In genomic region chr13:102698335-102698734, GRCm38 (mm10) we compare ENCODE assay signal across 9 mouse cellular contexts. TPM values are rescaled to one million over a fixed set of nuclear protein-coding genes. Genes with fewer than 3 reads are reported as not detected.
DNase-seq lines count a peak whose midpoint lies in the region; ATAC-seq and TF ChIP-seq lines count a peak whose summit lies in the region.
"Had no signal": no experiment of that assay in that cellular context is flagged by ENCODE, and none has a peak within 500 bp of the region (broad histone marks: within the 10 kb centered on the region; RNA-seq: fewer than 3 reads in every experiment).

No protein-coding gene starts in this region.

- no peak for ATAC-seq in heart, embryonic 12.5 days (ENCODE audit: insufficient number of reproducible peaks, low FRiP score)
- ATAC-seq in forebrain, embryonic 13.5 days, result peak; percentile 34

- no peak for TF ChIP-seq POLR2A in CH12.LX (IDR thresholded peaks at IDR 0.05; ENCODE audit: low read depth, low read length)
- no peak for TF ChIP-seq POLR2A in thymus, adult 2 months (IDR thresholded peaks at IDR 0.05; ENCODE audit: control insufficient read depth, extremely low read depth, insufficient read depth, low read length, poor library complexity)

- TF ChIP-seq RAD21 in CH12.LX (IDR thresholded peaks at IDR 0.05; ENCODE audit: low read depth, low read length), result no peak

- WGBS in heart, embryonic 12.5 days, result 31% methylated on average over 10 of the region's 10 CpGs
- 6% methylated on average over 10 of the region's 10 CpGs for WGBS in forebrain, embryonic 13.5 days
- WGBS in macrophage (ENCODE audit: missing documents), result 23% methylated on average over 9 of the region's 10 CpGs
- 36% methylated on average over 10 of the region's 10 CpGs for WGBS in thymus, adult 2 months

- peak overlapping the region; percentile 8; the same call in 1 of the 2 replicates for H3K4me3 ChIP-seq in heart, embryonic 12.5 days
- H3K4me3 ChIP-seq in CH12.LX (replicated peaks in 1 of 3; ENCODE audit: low read depth in 2 of 3, low read length in 2 of 3, poor library complexity in 1 of 3) (peak overlapping the region; percentile 21 to 53 (median 26)), macrophage (ENCODE audit: inconsistent target) (peak overlapping the region; percentile 24)
- peak overlapping the region; percentile 19 for H3K4me3 ChIP-seq in forebrain, embryonic 13.5 days
- H3K4me3 ChIP-seq in thymus, adult 2 months (ENCODE audit: control insufficient read depth, insufficient read depth, low read length), result no peak overlapping the region
- H3K4me3 ChIP-seq: erythroblast, embryonic 14.5 days had no signal

- peak overlapping the region; percentile 27 for H3K9ac ChIP-seq in heart, embryonic 12.5 days
- peak overlapping the region; percentile 7; the same call in 1 of the 2 replicates for H3K9ac ChIP-seq in CH12.LX (ENCODE audit: insufficient read depth, low read depth)
- H3K9ac ChIP-seq in forebrain, embryonic 13.5 days, result peak overlapping the region; percentile 39

- no peak for TF ChIP-seq CTCF in CH12.LX (conservative IDR thresholded peaks at IDR 0.05 in 1 of 2, IDR thresholded peaks at IDR 0.05 in 1 of 2; ENCODE audit: low read depth in 2 of 2, low read length in 2 of 2)
- TF ChIP-seq CTCF in thymus, adult 2 months (IDR thresholded peaks at IDR 0.05; ENCODE audit: borderline replicate concordance, control insufficient read depth, extremely low read depth, insufficient read depth, low read length, poor library complexity), result no peak

- H3K79me2 ChIP-seq in CH12.LX (replicated peaks; ENCODE audit: control insufficient read depth, extremely low read depth, insufficient read depth, poor library complexity, severe bottlenecking) (peaks cover 94% of the 10 kb centered on the region), macrophage (ENCODE audit: inconsistent target) (peaks cover 100% of the 10 kb centered on the region)

- no peaks in the 10 kb centered on the region for H3K9me3 ChIP-seq in heart, embryonic 12.5 days (replicated peaks)
- no peaks in the 10 kb centered on the region for H3K9me3 ChIP-seq in CH12.LX (replicated peaks; ENCODE audit: low read length)
- H3K9me3 ChIP-seq in forebrain, embryonic 13.5 days (replicated peaks), result no peaks in the 10 kb centered on the region

- no peaks in the 10 kb centered on the region for H3K36me3 ChIP-seq in heart, embryonic 12.5 days
- peaks cover 17 to 48% of the 10 kb centered on the region in 2 experiments for H3K36me3 ChIP-seq in CH12.LX (replicated peaks in 1 of 2; ENCODE audit: control insufficient read depth in 1 of 2, insufficient read depth in 1 of 2, low read length in 1 of 2)
- no peaks in the 10 kb centered on the region for H3K36me3 ChIP-seq in forebrain, embryonic 13.5 days (ENCODE audit: poor library complexity, severe bottlenecking)
- H3K36me3 ChIP-seq in macrophage (ENCODE audit: inconsistent target), result peaks cover 21% of the 10 kb centered on the region
- H3K36me3 ChIP-seq in thymus, adult 2 months (ENCODE audit: control insufficient read depth, insufficient read depth, low read length), result no peaks in the 10 kb centered on the region

- no peak for TF ChIP-seq EP300 in CH12.LX (IDR thresholded peaks at IDR 0.05; ENCODE audit: low read length)

- no peak for DNase-seq in heart, adult 8-10 months (ENCODE audit: low spot score)
- DNase-seq in CH12.LX (ENCODE audit: extremely low read depth), result no peak
- DNase-seq in c-Kit-positive CD71-positive TER-119-positive erythroid progenitor cells, embryonic 14.5 days (ENCODE audit: low spot score), result no peak
- no peak for DNase-seq in thymus, postnatal 0 days (ENCODE audit: low spot score)
- DNase-seq in thymus, adult 2 months, result no peak

- dilution Hi-C loops in CH12.LX (cut with MboI; ENCODE audit: extremely low pct_ligation_motif_present, extremely low pct_unique_long_range_greater_than_20kb, low sequenced_read_pairs), result no loop called here

- peak overlapping the region; percentile 80 for H3K27ac ChIP-seq in heart, embryonic 12.5 days (ENCODE audit: poor library complexity, severe bottlenecking)
- no peak overlapping the region for H3K27ac ChIP-seq in CH12.LX (ENCODE audit: insufficient read depth, low read depth)
- H3K27ac ChIP-seq in forebrain, embryonic 13.5 days, result peak overlapping the region; percentile 90
- peak overlapping the region; percentile 100 for H3K27ac ChIP-seq in macrophage
- H3K27ac ChIP-seq in thymus, adult 2 months (ENCODE audit: control insufficient read depth, insufficient read depth, low read length), result no peak overlapping the region

- in situ Hi-C loops in CH12.LX (cut with MboI; ENCODE audit: low pct_ligation_motif_present, low pct_unique_long_range_greater_than_20kb, low sequenced_read_pairs), result loop anchor here (10.0 kb wide), 1 partner anchor 206 kb away; no protein-coding TSS in a partner anchor

- H3K4me2 ChIP-seq in heart, embryonic 12.5 days, result peak overlapping the region; percentile 42
- H3K4me2 ChIP-seq in CH12.LX (ENCODE audit: insufficient read depth, low read depth, poor library complexity, severe bottlenecking), result peak overlapping the region; percentile 76
- H3K4me2 ChIP-seq in forebrain, embryonic 13.5 days, result peak overlapping the region; percentile 56

- H3K27me3 ChIP-seq in heart, embryonic 12.5 days (replicated peaks), result no peaks in the 10 kb centered on the region
- no peaks in the 10 kb centered on the region for H3K27me3 ChIP-seq in CH12.LX (replicated peaks)
- H3K27me3 ChIP-seq in forebrain, embryonic 13.5 days, result no peaks in the 10 kb centered on the region
- H3K27me3 ChIP-seq in thymus, adult 2 months (ENCODE audit: control insufficient read depth, insufficient read depth, low read length), result no peaks in the 10 kb centered on the region

- peaks cover 24% of the 10 kb centered on the region for H3K4me1 ChIP-seq in heart, embryonic 12.5 days (replicated peaks)
- peaks cover 13 to 46% of the 10 kb centered on the region in 2 experiments for H3K4me1 ChIP-seq in CH12.LX (ENCODE audit: control insufficient read depth in 1 of 2, insufficient read depth in 2 of 2)
- peaks cover 37% of the 10 kb centered on the region for H3K4me1 ChIP-seq in forebrain, embryonic 13.5 days
- peaks cover 6% of the 10 kb centered on the region for H3K4me1 ChIP-seq in thymus, adult 2 months (replicated peaks; ENCODE audit: control insufficient read depth, insufficient read depth, low read length)

TF ChIP-seq in CH12.LX, 34 proteins besides CTCF, POLR2A, EP300 and RAD21:
- TF ChIP-seq GABPA (IDR thresholded peaks at IDR 0.05; ENCODE audit: insufficient replicate concordance, low read depth, low read length) (no peak), ZKSCAN1 (IDR thresholded peaks at IDR 0.05; ENCODE audit: borderline replicate concordance, low read depth, low read length) (no peak), PAX5 (IDR thresholded peaks at IDR 0.05; ENCODE audit: low read length) (no peak), MAFK (IDR thresholded peaks at IDR 0.05; ENCODE audit: insufficient replicate concordance, low read length) (no peak), TCF12 (IDR thresholded peaks at IDR 0.05; ENCODE audit: low read depth, low read length) (no peak), JUN (IDR thresholded peaks at IDR 0.05; ENCODE audit: insufficient read depth, low read depth, low read length) (no peak), ZNF384 (IDR thresholded peaks at IDR 0.05; ENCODE audit: low read depth, low read length) (no peak), NELFE (IDR thresholded peaks at IDR 0.05; ENCODE audit: low read depth, low read length) (no peak), MAZ (IDR thresholded peaks at IDR 0.05; ENCODE audit: low read depth, low read length) (no peak), IRF4 (IDR thresholded peaks at IDR 0.05; ENCODE audit: low read depth, low read length) (no peak), CHD2 (IDR thresholded peaks at IDR 0.05; ENCODE audit: low read length) (no peak)
TF ChIP-seq in CH12.LX: peak in this region for 0.

RNA-seq across cellular contexts. Expression of gene Cd180, which starts 5.0 kb away (rescaled TPM):
- polyA plus RNA-seq in heart, embryonic 12.5 days (2016; fragmentation: Nextera tagmentation; extraction: Ambion mirVana), result 0.37 and 0.44 TPM in 2 replicates
- 1 to 10 TPM in 2 of 4 experiments, under 1 TPM in 2; 0.57 to 2.5 (median 0.85) TPM for total RNA-seq in heart, adult 8-10 months (2022)
- total RNA-seq in CH12.LX (2012; rRNA removed) (34.2 and 41.7 TPM in 2 replicates), CH12.LX (2014; rRNA removed) (40.4 and 43.3 TPM in 2 replicates)
- polyA plus RNA-seq in CH12.LX (2012; ENCODE audit: insufficient read length, low read depth) (203 and 232 TPM in 2 replicates), macrophage (2018) (303 to 726 TPM (median 382 TPM) in 3 replicates)
- polyA plus RNA-seq in forebrain, embryonic 13.5 days (2015; fragmentation: Nextera tagmentation; extraction: Ambion mirVana), result 0.38 and 0.40 TPM in 2 replicates
- total RNA-seq in macrophage (2018; cell fraction: chromatin; rRNA removed), result 1,000 to 10,000 TPM in 1 of 26 experiments, 100 to 1,000 TPM in 25; 201 to 1,028 (median 508) TPM
- total RNA-seq in macrophage (2018; cell fraction: cytosol; rRNA removed), result 100 to 1,000 TPM; 376 to 879 (median 604) TPM
- total RNA-seq in macrophage (2018; cell fraction: nucleus; rRNA removed), result 1,000 to 10,000 TPM in 4 of 26 experiments, 100 to 1,000 TPM in 22; 480 to 1,145 (median 738) TPM
- 1.1 and 1.2 TPM in 2 replicates for polyA plus RNA-seq in thymus, postnatal 0 days (2015; fragmentation: Nextera tagmentation; extraction: Ambion mirVana)
- polyA plus RNA-seq in thymus, adult 2 months (2012; rRNA removed), result 4.1 and 4.5 TPM in 2 replicates
- polyA plus RNA-seq: erythroblast, embryonic 14.5 days had no signal

Comparison
In these comparisons a context has a peak if more than half of its experiments do, and no peak if none do; other contexts are left out.
1. H3K27ac ChIP-seq: peak in heart, embryonic 12.5 days (single experiment), forebrain, embryonic 13.5 days (single experiment) and macrophage (single experiment); none in CH12.LX (single experiment) and thymus, adult 2 months (single experiment).
2. RNA of gene Cd180, which starts 5.0 kb away (polyA plus RNA-seq): 303 to 726 TPM in macrophage and 203 to 232 TPM in CH12.LX; 4.1 to 4.5 TPM in thymus, adult 2 months, 1.1 to 1.2 TPM in thymus, postnatal 0 days, 0.38 to 0.40 TPM in forebrain, embryonic 13.5 days and 0.37 to 0.44 TPM in heart, embryonic 12.5 days; every median in the first group is over 10 times any median in the second.
3. Peak in every context shown above with its lines, with median percentiles within 50 percentile points of each other: H3K4me2 ChIP-seq and H3K9ac ChIP-seq.